Mouse (Mus musculus) sigmoid colon, adult 10 weeks (tissue): ENCODE measurements around the gene Lancl3. TPM values are rescaled to one million over a fixed set of nuclear protein-coding genes. Genes with fewer than 3 reads are reported as not detected.

ENCODE experiments used
- polyA plus RNA-seq: library from polyadenylated mRNA; stranded (reverse); fragments of 350-450 nt; fragmentation: Illumina TruSeq; extraction: RNeasy Lipid Tissue Mini Kit (QIAGEN cat#74804); gene quantifications from one replicate; pipeline ENCODE4 v1.2.3, GENCODE M21; 2014; ENCODE audit warnings: low read depth, low replicate concordance

Lancl3 gene
- 3.8 TPM for polyA plus RNA-seq

DNA sequence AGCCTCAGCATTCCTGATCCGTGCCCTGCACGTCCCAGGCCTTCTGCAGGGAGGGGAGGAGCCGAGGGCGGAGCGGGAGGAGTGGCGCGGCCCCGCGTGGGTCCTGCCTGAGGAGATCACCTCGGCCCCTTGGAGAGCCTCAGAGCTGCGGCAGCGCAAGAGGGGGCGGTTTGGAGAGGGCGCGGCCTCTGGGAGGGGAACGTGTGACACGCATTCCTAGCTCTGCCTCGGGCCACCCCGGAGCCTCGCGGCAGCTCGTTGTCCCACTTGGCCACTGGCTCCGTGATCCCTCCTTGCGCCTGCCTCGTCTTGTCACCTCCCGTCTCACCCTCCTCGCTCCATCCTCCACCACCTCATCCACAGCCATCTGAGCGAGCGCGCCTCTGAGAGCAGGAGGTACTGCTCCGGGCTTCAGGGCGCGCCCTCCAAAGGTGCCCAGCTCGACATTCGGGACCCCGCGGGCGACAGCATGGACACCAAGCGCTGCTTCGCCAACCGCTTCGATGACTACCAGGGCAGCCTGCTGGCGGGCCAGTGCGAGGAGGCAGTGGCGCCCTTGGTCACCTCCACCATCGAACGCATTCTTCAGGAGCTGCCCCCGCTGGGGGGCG lies at the start of gene Lancl3:
Lancl3 (plus strand) TSS at position 142 of the 611 bp plus-strand sequence.

DNA sequence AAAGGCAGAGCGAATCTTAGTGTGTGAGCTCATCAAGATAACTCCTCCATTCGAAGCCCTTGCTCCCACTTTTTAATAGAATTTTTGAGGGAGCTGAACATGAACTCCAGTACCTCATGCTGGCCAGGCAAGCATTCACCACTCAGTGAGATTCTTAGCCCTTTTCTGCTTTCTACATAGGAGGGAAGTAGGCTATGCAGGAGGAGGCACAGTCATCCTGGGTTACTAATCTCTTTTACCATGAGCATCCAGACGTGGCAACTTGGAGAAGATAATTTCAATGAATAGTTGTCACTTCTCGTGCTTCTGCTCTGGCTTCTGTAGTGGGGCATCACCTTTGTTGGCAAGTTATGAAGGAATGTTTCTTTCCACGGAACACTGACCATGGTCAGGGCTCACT lies 57.1 kb downstream of the Lancl3 start, which contains the start of gene Gm14862:
Gm14862 (minus strand) TSS at position 134 of the 400 bp plus-strand sequence.

DNA sequence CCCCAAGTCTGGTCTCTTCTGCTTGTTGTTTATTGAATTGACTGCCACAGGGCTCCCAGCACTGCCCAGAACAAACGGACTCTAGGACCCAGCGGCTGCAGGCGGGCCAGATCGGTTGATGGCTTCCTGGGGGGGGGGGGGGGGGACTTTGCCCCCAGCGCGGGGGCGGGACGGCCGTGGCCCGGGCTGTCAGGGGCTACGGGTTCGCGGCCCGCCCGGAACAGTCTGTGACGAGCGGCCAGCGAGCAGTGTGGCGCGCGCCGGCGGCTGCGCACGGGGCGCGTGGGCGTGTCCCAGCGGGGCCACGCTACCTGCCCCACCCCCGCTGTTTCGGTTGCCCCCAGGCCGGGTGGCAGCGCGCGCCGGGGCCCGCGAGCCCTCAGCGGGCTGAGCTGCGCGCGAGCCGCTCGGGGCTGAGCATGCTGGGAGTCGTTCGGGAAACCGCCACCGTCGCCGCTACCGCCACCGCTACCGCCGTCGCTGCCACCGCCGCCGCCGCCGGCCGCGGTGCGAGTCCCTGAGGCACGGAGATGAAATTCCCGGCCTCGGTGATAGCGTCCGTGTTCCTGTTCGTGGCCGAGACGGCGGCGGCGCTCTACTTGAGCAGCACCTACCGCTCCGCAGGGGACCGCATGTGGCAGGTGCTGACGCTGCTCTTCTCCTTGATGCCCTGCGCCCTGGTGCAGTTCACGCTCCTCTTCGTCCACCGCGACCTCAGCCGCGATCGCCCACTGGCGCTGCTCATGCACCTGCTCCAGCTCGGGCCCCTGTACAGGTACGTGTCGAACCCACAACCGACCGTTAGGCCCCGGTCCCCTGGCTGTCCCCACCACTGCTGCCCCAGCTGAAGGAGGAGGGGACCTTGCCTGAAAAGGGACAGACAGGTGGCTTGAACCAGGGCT lies 73.0 kb downstream of the Lancl3 start, which contains the start of gene Xk:
Xk (plus strand) TSS at position 297 of the 902 bp plus-strand sequence.

DNA sequence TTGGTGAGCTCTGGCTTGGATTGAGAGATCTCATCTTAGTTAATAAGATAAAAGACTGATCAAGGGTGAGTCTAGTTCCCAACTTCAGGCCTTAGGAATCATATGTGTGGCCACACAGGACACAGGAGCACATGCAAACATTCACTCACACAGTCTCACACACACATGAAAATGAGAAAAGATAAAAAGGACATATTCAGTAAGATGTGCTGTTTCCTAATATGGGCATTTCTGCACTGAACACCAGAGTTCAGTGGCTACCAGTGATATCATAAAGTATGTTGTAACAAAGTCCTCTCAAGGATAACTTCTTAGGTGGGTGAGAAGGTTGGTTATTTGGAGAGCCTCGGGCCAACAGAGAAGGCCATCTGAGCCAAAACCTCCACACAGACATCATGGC lies 83.8 kb downstream of the Lancl3 start, which contains the start of gene H2al1m:
H2al1m (plus strand) TSS at position 301 of the 400 bp plus-strand sequence.

Other genes starting within 250 kb of the Lancl3 start
- gene Fthl17b, start 236.9 kb upstream of the Lancl3 start, polyA plus RNA-seq: not detected
- not detected for gene Fthl17c, start 223.3 kb upstream of the Lancl3 start, polyA plus RNA-seq
- not detected for gene Fthl17d, start 213.1 kb upstream of the Lancl3 start, polyA plus RNA-seq
- not detected for gene Fthl17e, start 166.4 kb upstream of the Lancl3 start, polyA plus RNA-seq
- not detected for gene Fthl17f, start 136.9 kb upstream of the Lancl3 start, polyA plus RNA-seq
- gene 4930402K13Rik, start 95.3 kb upstream of the Lancl3 start, polyA plus RNA-seq: not detected
- not detected for gene Gm14862, start 57.0 kb downstream of the Lancl3 start, polyA plus RNA-seq
- 37.7 TPM for gene Xk, start 72.9 kb downstream of the Lancl3 start, polyA plus RNA-seq
- gene H2al1m, start 83.9 kb downstream of the Lancl3 start, polyA plus RNA-seq: not detected
- not detected for gene H2al1k, start 150.7 kb downstream of the Lancl3 start, polyA plus RNA-seq